Mouse (Mus musculus) hematopoietic stem cell, adult 5-6 weeks (primary cell): ENCODE measurements at regions not wholly inside any gene's neighbourhood (a gene's known extent, or its start where the extent isn't known, plus 50 kb on each side); places are given as distances from the start of the nearest gene placed in this dataset.
A peak's percentile ranks its signal among the peaks of the same experiment; 100 is the strongest.

Experiments used
- ATAC-seq, 2 experiments: fragments of 125-278 bp in 1 of 2; replicated peaks in 1 of 2; 2 replicates each; pipeline ENCODE4 v1.8.0; 2016 to 2017; ENCODE audit warnings: inconsistent platforms in 2 of 2, mild to moderate bottlenecking in 2 of 2, moderate number of reproducible peaks in 2 of 2, low read depth in 1 of 2, moderate TSS enrichment in 1 of 2; ENCODE audit not compliant: low FRiP score in 2 of 2, poor library complexity in 2 of 2, severe bottlenecking in 2 of 2, insufficient read depth in 1 of 2, low TSS enrichment in 1 of 2

- no peak for ATAC-seq
These were observed 426.8 kb upstream of the 2610001J05Rik start for GRCm38 (mm10) chr6:14298167-14298566.

DNA sequence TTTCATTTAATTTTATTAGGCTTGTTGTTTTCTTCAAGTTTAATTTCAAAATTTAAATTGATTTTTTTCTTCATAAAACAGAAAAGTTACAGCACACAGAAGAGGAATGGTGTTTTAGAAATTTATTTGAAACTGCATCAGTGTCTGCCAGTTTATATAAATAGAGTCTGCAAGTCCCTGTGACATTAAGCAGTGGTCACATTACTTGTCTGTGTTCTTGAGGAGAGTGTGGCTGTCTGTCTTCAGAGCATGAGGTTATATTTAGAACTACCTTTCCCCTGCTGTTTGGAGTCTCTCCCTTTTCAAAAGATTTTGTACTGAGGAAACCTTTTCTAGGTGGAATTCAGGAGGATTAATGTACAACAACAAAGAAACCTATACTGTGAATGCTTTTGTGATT is 426.1 kb upstream of the 2610001J05Rik start:
- no peak for ATAC-seq

DNA sequence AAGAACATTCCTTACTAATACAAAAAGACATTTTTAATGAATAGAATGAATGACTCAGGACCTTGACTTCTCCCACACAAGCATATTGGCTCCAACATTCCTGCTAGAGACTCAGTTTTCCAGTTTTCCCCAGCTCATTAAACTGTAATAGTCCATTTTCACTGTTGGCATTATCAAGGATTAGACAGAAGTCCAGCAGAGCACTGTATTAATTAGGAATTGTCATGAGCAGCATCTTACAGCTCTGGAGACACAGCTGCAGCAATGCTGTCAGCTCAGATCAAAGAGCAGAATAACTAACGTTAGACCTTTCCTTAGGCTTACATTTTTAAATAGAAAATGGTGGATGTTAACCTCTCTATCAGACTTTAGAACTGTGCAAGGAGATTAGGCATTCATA is 419.5 kb upstream of the 2610001J05Rik start:
- no peak for ATAC-seq

DNA sequence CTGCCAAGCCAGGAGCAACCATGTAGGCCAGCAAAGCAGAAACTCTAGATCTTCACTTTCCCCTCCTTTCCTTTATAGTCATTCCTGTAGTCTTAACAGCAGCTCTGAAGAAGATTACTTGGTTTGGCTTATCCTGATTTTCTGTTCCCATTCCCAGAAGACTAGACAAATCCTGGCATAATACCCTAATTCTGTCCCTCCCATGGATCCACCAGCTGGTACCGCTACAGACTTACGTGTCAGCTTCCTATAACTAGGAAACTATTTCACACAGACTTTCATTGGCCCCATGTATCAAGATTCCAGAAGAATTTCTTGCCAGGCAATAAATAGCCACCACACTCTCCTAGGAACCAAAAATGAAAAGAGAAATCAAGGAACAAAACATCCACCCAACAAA is 410.2 kb upstream of the 2610001J05Rik start:
- no peak for ATAC-seq

DNA sequence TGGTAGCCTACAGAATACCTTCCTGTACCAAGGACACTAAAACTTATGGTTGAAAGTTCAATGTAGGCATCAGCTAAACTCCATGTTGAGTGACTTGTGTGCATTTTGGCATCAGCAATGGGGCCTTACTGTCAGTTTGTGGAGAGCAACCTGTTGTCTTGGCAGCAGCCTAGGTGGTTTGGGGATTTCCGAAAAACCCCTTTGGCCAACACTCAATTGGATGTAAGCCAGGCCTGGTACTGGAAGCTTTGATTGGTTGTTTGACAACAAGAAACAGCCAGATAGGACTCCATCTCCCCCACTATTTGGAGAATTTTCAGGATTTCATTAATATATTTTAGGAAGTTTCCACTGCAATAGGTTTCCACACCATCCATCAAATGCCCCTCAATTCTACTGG is 390.6 kb upstream of the 2610001J05Rik start:
- no peak for ATAC-seq

DNA sequence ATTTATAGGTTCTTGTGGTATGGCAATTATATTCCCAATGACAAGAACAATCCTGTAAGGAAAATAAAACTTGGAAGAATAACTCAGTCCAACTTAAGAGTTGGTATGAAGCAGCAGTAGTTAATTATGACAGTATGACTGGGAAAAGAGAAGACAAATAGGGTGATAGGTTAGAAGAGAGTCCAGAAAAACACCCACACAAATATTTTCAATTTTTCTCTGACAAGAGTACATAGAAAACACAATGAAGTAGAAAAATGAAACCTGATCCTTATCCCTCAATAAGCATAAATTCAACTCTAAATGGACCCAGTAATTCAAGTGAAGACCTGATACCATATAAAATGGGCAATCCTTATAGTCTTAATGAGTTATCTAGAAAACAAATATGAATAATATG is 369.0 kb upstream of the 2610001J05Rik start:
- ATAC-seq = no peak

GRCm38 (mm10) chr6:14239151-14239550 is 367.8 kb upstream of the 2610001J05Rik start:
- no peak for ATAC-seq

- ATAC-seq = no peak
These were observed 359.5 kb upstream of the 2610001J05Rik start for GRCm38 (mm10) chr6:14230823-14231222.

GRCm38 (mm10) chr6:14207509-14207908 is 336.2 kb upstream of the 2610001J05Rik start:
- ATAC-seq = peak; percentile 96 to 99

DNA sequence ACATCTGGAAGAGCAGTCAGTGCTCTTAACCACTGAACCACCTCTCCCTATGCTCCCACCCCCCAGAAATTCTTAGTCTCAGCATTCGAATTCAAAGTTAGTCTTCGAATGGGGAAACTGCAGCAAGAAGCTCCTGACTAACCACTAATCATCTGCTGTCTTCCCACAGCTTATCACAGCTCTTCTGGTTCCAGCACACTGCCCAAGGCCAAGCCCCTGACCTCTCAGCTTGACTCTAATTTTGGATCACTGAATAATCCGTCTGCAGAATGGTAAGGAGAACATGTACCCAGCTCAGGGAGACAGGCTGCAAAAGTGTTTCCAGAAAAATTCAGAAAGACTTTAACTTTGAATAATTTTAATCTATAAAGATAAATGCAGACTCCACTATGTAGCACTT is 325.8 kb upstream of the 2610001J05Rik start:
- ATAC-seq = no peak

DNA sequence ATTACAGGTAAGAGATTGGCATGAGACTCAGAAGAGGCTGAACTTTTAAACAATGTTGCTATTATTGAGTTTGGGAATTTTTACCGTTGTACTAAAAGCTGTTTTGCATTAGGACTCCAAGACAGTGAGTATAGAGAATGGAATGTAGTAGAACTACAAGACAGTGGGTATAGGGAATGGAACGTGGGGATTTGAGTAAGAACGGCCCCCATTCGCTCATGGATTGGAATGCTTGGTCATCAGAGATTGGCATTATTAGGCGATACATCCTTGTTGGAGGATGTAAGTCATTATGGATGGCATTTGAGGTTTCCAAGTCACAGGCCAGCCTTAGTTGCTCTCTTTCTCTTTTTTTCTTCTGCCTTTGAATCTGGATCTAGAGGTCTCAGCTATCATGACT is 324.0 kb upstream of the 2610001J05Rik start:
- no peak for ATAC-seq

GRCm38 (mm10) chr6:14191387-14192023 is 320.2 kb upstream of the 2610001J05Rik start:
- ATAC-seq = no peak

GRCm38 (mm10) chr6:14185921-14186420 is 314.7 kb upstream of the 2610001J05Rik start:
- no peak for ATAC-seq

DNA sequence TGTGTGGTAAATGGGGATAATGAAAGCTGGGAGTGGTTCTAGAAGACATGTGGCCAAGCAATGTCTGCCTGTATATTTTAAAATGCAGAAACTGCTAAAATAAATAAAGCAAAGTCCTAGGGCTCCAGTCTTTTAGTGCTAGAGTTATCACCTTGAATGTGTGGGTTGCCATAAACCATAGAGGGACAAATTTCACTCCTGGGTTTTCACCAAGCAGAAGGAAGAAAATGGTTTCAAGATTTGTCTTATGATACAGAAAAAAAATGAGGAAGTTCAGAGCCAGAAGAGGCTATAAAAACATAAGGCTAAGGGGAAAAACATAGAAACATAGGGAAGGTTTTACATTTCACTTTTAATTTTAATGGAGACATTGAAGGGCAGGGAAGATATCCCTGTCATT is 276.1 kb upstream of the 2610001J05Rik start:
- no peak; a peak in 1 of 4 replicates for ATAC-seq

- ATAC-seq = no peak
These were observed 275.1 kb upstream of the 2610001J05Rik start for GRCm38 (mm10) chr6:14146394-14146793.

- no peak for ATAC-seq
These were observed 270.9 kb upstream of the 2610001J05Rik start for GRCm38 (mm10) chr6:14142107-14142751.

GRCm38 (mm10) chr6:14130392-14131144 is 259.2 kb upstream of the 2610001J05Rik start:
- no peak for ATAC-seq

- no peak for ATAC-seq
These were observed 258.1 kb upstream of the 2610001J05Rik start for GRCm38 (mm10) chr6:14129394-14129793.
